Mouse (Mus musculus): Measurements from ENCODE around the gene Ifi205. TPM values are rescaled to one million over a fixed set of nuclear protein-coding genes. Genes with fewer than 3 reads are reported as not detected.
"Not testable (repeated sequence)": the region's sequence is repeated elsewhere in the genome, so short reads cannot be mapped to it uniquely, and the experiment has no call there.

The Ifi205 gene
- polyA plus RNA-seq, 1 experiment from 2014 or later = 0.15 TPM

DNA sequence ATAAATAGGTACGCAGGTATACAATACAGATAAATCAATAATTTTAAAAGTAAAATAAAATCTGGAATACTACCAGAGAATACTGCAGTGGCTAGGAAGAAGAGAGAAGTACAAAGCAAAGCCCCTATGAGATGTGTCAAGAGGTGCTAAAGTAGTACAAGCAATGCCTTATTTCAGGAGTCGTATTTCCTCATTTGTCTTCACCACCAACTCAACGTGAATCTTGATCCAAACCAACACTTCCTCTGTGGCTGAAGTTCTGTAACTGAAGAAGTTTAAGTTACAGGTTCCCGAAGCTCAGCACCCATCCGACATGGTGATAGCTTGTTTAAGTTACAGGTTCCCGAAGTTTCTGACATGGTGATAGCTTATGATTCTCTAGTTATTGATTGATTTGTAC, 16.6 kb upstream of the Ifi205 start:
- ATAC-seq; H3K27ac ChIP-seq (ENCODE audit: low read depth, low read length); H3K36me3 ChIP-seq (ENCODE audit: control insufficient read depth, insufficient read depth, low read length); H3K27me3 ChIP-seq (replicated peaks; ENCODE audit: control insufficient read depth, insufficient read depth, low read length); H3K9me3 ChIP-seq (replicated peaks; ENCODE audit: control insufficient read depth, low read length); H3K9ac ChIP-seq (ENCODE audit: low read length); H3K4me2 ChIP-seq (ENCODE audit: low read length); H3K4me3 ChIP-seq (ENCODE audit: low read depth, low read length); DNase-seq (ENCODE audit: low spot score); H3K4me1 ChIP-seq (ENCODE audit: control insufficient read depth, insufficient read depth, low read length): not testable (repeated sequence)
- 92% methylated on average over 6 of the region's 6 CpGs for WGBS

- Histone ChIP-seq H3K9ac (ENCODE audit: low read length) (no peak overlapping the region), H3K27me3 (replicated peaks; ENCODE audit: control insufficient read depth, insufficient read depth, low read length) (no peaks in the 10 kb centered on the region), H3K4me1 (ENCODE audit: control insufficient read depth, insufficient read depth, low read length) (no peaks in the 10 kb centered on the region), H3K4me2 (ENCODE audit: low read length) (no peak overlapping the region), H3K36me3 (ENCODE audit: control insufficient read depth, insufficient read depth, low read length) (no peaks in the 10 kb centered on the region), H3K4me3 (ENCODE audit: low read depth, low read length) (no peak overlapping the region), H3K27ac (ENCODE audit: low read depth, low read length) (no peak overlapping the region), H3K9me3 (replicated peaks; ENCODE audit: control insufficient read depth, low read length) (no peaks in the 10 kb centered on the region)
- ATAC-seq (no peak), DNase-seq (ENCODE audit: low spot score) (no peak)
- WGBS = 84% methylated on average over 2 of the region's 2 CpGs
Observed at GRCm38 (mm10) chr1:174044431-174044830, 12.8 kb upstream of the Ifi205 start.

- not testable (repeated sequence) for DNase-seq (ENCODE audit: low spot score); H3K4me1 ChIP-seq (ENCODE audit: control insufficient read depth, insufficient read depth, low read length); H3K4me2 ChIP-seq (ENCODE audit: low read length); H3K4me3 ChIP-seq (ENCODE audit: low read depth, low read length); ATAC-seq; H3K27me3 ChIP-seq (replicated peaks; ENCODE audit: control insufficient read depth, insufficient read depth, low read length); H3K9me3 ChIP-seq (replicated peaks; ENCODE audit: control insufficient read depth, low read length); H3K27ac ChIP-seq (ENCODE audit: low read depth, low read length); H3K9ac ChIP-seq (ENCODE audit: low read length); H3K36me3 ChIP-seq (ENCODE audit: control insufficient read depth, insufficient read depth, low read length)
- WGBS = 88% methylated on average over 12 of the region's 12 CpGs
Observed at GRCm38 (mm10) chr1:174042091-174042884, 10.7 kb upstream of the Ifi205 start.

DNA sequence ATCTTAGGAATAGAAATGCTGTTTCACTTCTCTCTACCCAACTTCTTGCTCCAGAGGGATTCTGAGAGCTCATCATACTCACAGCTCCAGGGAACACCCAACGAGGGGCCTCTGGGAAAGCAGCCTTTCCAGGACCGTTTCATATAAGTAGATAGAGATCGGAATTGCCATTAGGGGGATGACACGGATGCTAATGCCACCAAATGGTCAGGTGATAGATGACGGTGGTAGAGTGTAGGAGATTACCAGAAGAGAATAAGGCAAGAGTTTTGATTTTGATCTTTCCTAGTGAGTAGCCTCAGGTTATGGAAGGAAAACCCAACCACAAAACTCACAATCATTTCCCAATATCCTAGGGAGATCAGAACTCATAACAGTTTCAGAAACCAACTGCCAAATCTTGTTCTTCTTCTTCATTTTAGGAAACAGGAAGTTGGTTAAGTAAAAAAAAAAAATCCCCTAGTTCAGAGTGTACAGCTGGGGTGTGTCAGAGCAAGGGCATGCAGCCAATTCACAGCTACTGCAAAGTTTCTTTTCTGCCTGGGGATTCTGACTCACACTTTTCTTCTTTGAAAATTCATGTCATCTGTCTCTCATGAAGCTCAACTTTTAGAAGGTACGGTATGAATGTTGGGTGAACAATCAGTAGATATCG, 9.0 kb upstream of the Ifi205 start, which contains the start of gene Olfr433:
TSS of gene Olfr433 (plus strand) at position 183 of the 655 bp plus-strand sequence.
- Histone ChIP-seq H3K9ac (ENCODE audit: low read length) (no peak within 1 kb of the TSS), H3K4me2 (ENCODE audit: low read length) (no peak within 1 kb of the TSS), H3K27me3 (replicated peaks; ENCODE audit: control insufficient read depth, insufficient read depth, low read length) (no peaks in the 10 kb centered on the region), H3K9me3 (replicated peaks; ENCODE audit: control insufficient read depth, low read length) (no peaks in the 10 kb centered on the region), H3K27ac (ENCODE audit: low read depth, low read length) (no peak within 1 kb of the TSS), H3K4me3 (ENCODE audit: low read depth, low read length) (no peak within 1 kb of the TSS), H3K4me1 (ENCODE audit: control insufficient read depth, insufficient read depth, low read length) (no peaks in the 10 kb centered on the region), H3K36me3 (ENCODE audit: control insufficient read depth, insufficient read depth, low read length) (no peaks in the 10 kb centered on the region)
- WGBS = 92% methylated on average over 7 of the region's 7 CpGs
- DNase-seq (ENCODE audit: low spot score) (no peak), ATAC-seq (no peak)

- WGBS = 92% methylated on average over 3 of the region's 3 CpGs
- no peak overlapping the region for H3K4me2 ChIP-seq (ENCODE audit: low read length)
- H3K36me3 ChIP-seq (ENCODE audit: control insufficient read depth, insufficient read depth, low read length) = no peaks in the 10 kb centered on the region
- no peaks in the 10 kb centered on the region for H3K27me3 ChIP-seq (replicated peaks; ENCODE audit: control insufficient read depth, insufficient read depth, low read length)
- H3K4me3 ChIP-seq (ENCODE audit: low read depth, low read length) = no peak overlapping the region
- H3K27ac ChIP-seq (ENCODE audit: low read depth, low read length) = no peak overlapping the region
- no peak for DNase-seq (ENCODE audit: low spot score)
- H3K9ac ChIP-seq (ENCODE audit: low read length) = no peak overlapping the region
- ATAC-seq = no peak
- H3K9me3 ChIP-seq (replicated peaks; ENCODE audit: control insufficient read depth, low read length) = no peaks in the 10 kb centered on the region
- H3K4me1 ChIP-seq (ENCODE audit: control insufficient read depth, insufficient read depth, low read length) = no peaks in the 10 kb centered on the region
Observed at GRCm38 (mm10) chr1:174038480-174038879, 6.9 kb upstream of the Ifi205 start.

DNA sequence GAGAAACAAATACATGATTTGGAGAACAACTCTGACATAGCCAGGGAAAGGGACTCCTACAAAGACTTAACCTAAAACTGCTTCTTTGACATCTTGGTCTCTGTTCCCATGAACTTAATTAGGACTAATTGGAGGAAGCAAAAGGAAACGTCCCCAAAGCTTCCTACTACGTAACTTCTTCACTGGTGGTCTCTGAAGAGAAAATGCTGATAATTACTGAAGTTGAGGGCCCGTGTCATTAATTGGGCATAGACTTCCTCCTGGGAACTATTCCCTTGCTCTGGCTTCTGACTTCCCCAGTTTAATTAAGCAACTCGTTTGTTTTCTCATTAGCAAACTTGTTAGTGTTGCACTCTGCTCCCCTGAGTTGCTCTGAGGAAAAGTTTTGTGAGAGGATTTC, 4.2 kb upstream of the Ifi205 start:
- H3K27me3 ChIP-seq (replicated peaks; ENCODE audit: control insufficient read depth, insufficient read depth, low read length) = no peaks in the 10 kb centered on the region
- ATAC-seq (no peak), DNase-seq (ENCODE audit: low spot score) (no peak)
- H3K9me3 ChIP-seq (replicated peaks; ENCODE audit: control insufficient read depth, low read length) = no peaks in the 10 kb centered on the region
- no peak overlapping the region for H3K4me3 ChIP-seq (ENCODE audit: low read depth, low read length)
- H3K4me1 ChIP-seq (ENCODE audit: control insufficient read depth, insufficient read depth, low read length) = no peaks in the 10 kb centered on the region
- 22% methylated on average over 4 of the region's 4 CpGs for WGBS
- no peak overlapping the region for H3K9ac ChIP-seq (ENCODE audit: low read length)
- no peak overlapping the region for H3K27ac ChIP-seq (ENCODE audit: low read depth, low read length)
- no peaks in the 10 kb centered on the region for H3K36me3 ChIP-seq (ENCODE audit: control insufficient read depth, insufficient read depth, low read length)
- no peak overlapping the region for H3K4me2 ChIP-seq (ENCODE audit: low read length)

GRCm38 (mm10) chr1:174007050-174007449, 24.6 kb downstream of the Ifi205 start:
- ATAC-seq; H3K27me3 ChIP-seq (replicated peaks; ENCODE audit: control insufficient read depth, insufficient read depth, low read length); H3K4me2 ChIP-seq (ENCODE audit: low read length); H3K4me1 ChIP-seq (ENCODE audit: control insufficient read depth, insufficient read depth, low read length); H3K4me3 ChIP-seq (ENCODE audit: low read depth, low read length); H3K9ac ChIP-seq (ENCODE audit: low read length); H3K27ac ChIP-seq (ENCODE audit: low read depth, low read length); DNase-seq (ENCODE audit: low spot score); H3K36me3 ChIP-seq (ENCODE audit: control insufficient read depth, insufficient read depth, low read length); H3K9me3 ChIP-seq (replicated peaks; ENCODE audit: control insufficient read depth, low read length): not testable (repeated sequence)

- not testable (repeated sequence) for H3K9ac ChIP-seq (ENCODE audit: low read length); H3K27ac ChIP-seq (ENCODE audit: low read depth, low read length); H3K4me2 ChIP-seq (ENCODE audit: low read length); ATAC-seq; H3K27me3 ChIP-seq (replicated peaks; ENCODE audit: control insufficient read depth, insufficient read depth, low read length); H3K36me3 ChIP-seq (ENCODE audit: control insufficient read depth, insufficient read depth, low read length); DNase-seq (ENCODE audit: low spot score); H3K4me3 ChIP-seq (ENCODE audit: low read depth, low read length); H3K9me3 ChIP-seq (replicated peaks; ENCODE audit: control insufficient read depth, low read length); H3K4me1 ChIP-seq (ENCODE audit: control insufficient read depth, insufficient read depth, low read length)
- WGBS = 81% methylated on average over 1 of the region's 3 CpGs
Observed at GRCm38 (mm10) chr1:174004352-174005109, 27.1 kb downstream of the Ifi205 start.

Data from forebrain, embryonic 14.5 days (tissue).